Mouse (Mus musculus): ENCODE data around the gene Trp53bp2. TPM values are rescaled to one million over a fixed set of nuclear protein-coding genes. Genes with fewer than 3 reads are reported as not detected.

Trp53bp2 gene
- polyA plus RNA-seq, 1 experiment: 34.8 TPM

DNA sequence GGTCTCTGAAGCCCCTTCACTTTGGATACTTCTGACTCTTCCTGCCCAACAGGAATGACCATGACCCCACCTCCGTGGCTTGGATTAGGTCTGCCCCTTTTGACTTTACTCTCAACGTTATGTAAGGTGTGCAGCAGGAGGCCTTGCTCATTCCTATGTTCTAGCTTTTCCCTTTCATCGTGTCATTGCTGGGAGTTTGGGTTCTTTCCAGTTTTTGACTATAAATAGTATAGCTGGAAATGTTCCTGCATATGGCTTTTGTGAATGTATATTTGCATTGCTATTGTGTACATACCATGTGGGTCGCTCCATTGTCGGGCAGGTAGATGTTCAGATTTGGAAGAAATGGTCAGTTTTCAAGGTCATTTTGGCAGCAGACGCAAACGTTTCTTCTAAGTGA, 30.1 kb upstream of the Trp53bp2 start:
- DNase-seq (ENCODE audit: low read depth): no peak
- TF ChIP-seq CTCF (IDR thresholded peaks at IDR 0.05; ENCODE audit: borderline replicate concordance, extremely low read depth, insufficient read depth, insufficient read length) (no peak), POLR2A (IDR thresholded peaks at IDR 0.05; ENCODE audit: borderline replicate concordance, extremely low read depth, insufficient read depth, insufficient read length, poor library complexity, severe bottlenecking) (no peak)

- TF ChIP-seq POLR2A (IDR thresholded peaks at IDR 0.05; ENCODE audit: borderline replicate concordance, extremely low read depth, insufficient read depth, insufficient read length, poor library complexity, severe bottlenecking) (no peak), CTCF (IDR thresholded peaks at IDR 0.05; ENCODE audit: borderline replicate concordance, extremely low read depth, insufficient read depth, insufficient read length) (no peak)
- no peak for DNase-seq (ENCODE audit: low read depth)
These were observed 28.3 kb upstream of the Trp53bp2 start for GRCm38 (mm10) chr1:182380683-182381082.

GRCm38 (mm10) chr1:182381327-182381726, 27.6 kb upstream of the Trp53bp2 start:
- no peak for TF ChIP-seq POLR2A (IDR thresholded peaks at IDR 0.05; ENCODE audit: borderline replicate concordance, extremely low read depth, insufficient read depth, insufficient read length, poor library complexity, severe bottlenecking)
- no peak for TF ChIP-seq CTCF (IDR thresholded peaks at IDR 0.05; ENCODE audit: borderline replicate concordance, extremely low read depth, insufficient read depth, insufficient read length)
- DNase-seq (ENCODE audit: low read depth): no peak

DNA sequence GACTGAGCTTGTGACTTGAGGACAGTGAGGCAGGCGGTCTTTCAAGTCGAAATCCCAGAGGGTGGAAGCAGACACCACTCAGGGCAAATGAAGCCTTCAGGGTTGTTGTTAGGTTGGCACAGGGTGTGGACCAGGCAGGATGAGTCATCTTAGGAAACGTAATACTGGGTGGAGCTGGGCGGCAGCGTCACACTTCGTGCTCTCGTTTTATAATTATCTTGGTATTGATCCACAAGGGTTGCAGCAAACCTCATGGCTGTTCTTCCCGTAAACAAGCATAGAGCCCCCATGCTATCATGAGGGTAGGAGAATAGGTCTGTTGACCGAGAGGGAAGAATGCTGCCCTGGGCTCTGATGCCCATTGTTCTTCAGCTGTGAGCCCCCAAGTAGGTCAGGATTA, 25.9 kb upstream of the Trp53bp2 start:
- DNase-seq (ENCODE audit: low read depth): no peak
- no peak for TF ChIP-seq CTCF (IDR thresholded peaks at IDR 0.05; ENCODE audit: borderline replicate concordance, extremely low read depth, insufficient read depth, insufficient read length)
- TF ChIP-seq POLR2A (IDR thresholded peaks at IDR 0.05; ENCODE audit: borderline replicate concordance, extremely low read depth, insufficient read depth, insufficient read length, poor library complexity, severe bottlenecking): no peak

DNA sequence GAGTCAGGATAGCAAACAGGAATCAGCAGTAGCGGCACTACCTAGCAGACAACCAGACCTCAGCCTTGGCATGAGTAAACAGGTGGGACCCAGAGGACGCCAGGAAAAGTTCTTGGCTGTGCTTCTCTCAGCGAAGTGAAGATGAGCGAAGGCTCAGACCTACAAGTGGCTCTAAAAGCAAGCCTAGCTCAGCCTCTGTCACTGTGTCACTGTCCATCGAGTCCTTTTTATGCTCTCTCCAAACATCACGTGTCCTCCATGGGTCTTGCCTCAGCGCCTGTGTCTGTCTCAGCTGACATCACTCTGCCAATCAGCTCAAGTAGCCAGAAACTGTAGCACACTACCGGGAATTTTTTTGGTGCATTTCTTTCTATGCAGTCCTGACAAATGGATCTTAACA, 22.5 kb upstream of the Trp53bp2 start:
- DNase-seq (ENCODE audit: low read depth): no peak
- TF ChIP-seq POLR2A (IDR thresholded peaks at IDR 0.05; ENCODE audit: borderline replicate concordance, extremely low read depth, insufficient read depth, insufficient read length, poor library complexity, severe bottlenecking) (no peak), CTCF (IDR thresholded peaks at IDR 0.05; ENCODE audit: borderline replicate concordance, extremely low read depth, insufficient read depth, insufficient read length) (no peak)

DNA sequence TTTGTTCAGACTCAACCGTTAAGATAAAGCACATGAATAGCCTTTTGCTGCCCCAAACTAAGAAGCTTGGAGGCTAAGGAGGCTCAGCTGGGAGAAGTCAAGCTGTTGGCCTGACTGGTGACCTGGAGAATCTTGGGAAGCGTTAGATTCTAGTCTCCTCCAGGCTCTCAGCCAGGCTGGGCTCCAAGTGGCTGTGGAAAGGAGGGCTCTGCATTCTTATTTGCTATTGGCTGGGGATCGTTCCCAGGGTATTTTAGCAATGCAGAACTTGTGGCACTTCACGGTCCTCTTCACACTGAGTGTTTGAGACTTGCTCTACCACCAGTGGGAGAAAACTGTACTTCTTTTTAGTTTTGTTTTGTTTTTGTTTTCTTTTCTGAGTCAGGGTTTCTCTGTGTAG, 20.2 kb upstream of the Trp53bp2 start:
- TF ChIP-seq POLR2A (IDR thresholded peaks at IDR 0.05; ENCODE audit: borderline replicate concordance, extremely low read depth, insufficient read depth, insufficient read length, poor library complexity, severe bottlenecking) (no peak), CTCF (IDR thresholded peaks at IDR 0.05; ENCODE audit: borderline replicate concordance, extremely low read depth, insufficient read depth, insufficient read length) (no peak)
- DNase-seq (ENCODE audit: low read depth): no peak

DNA sequence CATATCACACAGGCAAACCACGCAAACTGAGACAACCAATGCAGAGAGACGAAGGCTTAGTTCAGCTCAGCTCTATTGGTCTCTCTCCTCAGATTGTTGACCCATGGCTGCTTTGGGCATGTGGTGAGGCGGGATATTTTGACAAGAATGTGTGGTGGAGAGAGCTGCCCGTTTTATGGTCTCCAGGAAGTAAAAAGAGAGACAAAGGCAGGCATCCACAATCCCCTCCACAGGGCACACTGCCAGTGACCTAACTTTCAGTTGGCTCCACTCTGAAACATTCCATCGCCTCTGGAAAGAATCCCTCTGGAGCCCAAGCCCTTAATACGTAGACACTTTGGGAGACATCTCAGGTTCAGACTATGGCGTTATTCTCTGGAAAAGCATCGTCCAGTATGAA, 10.8 kb upstream of the Trp53bp2 start:
- TF ChIP-seq CTCF (IDR thresholded peaks at IDR 0.05; ENCODE audit: borderline replicate concordance, extremely low read depth, insufficient read depth, insufficient read length) (no peak), POLR2A (IDR thresholded peaks at IDR 0.05; ENCODE audit: borderline replicate concordance, extremely low read depth, insufficient read depth, insufficient read length, poor library complexity, severe bottlenecking) (no peak)
- DNase-seq (ENCODE audit: low read depth): peak; percentile 53

GRCm38 (mm10) chr1:182398780-182399179, 10.2 kb upstream of the Trp53bp2 start:
- no peak for DNase-seq (ENCODE audit: low read depth)

DNA sequence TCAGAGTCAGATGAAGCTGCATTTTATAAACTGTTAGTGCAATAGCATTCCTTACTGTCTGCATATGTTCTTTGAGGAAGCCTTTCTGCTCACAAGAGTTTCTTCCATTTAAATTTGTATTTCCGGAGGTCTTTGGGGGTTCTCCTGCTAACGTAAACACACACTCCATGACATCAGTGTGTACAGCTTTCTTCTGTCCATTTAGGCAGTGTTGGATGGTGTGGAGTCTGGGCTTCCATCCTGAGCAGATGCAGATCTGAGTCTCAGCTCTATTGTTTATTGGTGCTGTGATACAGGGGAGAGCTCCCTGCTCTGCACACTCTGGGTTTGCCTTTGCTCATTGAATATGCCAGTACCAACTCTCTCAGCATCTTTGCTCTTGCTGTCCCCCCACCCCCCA, 9.8 kb upstream of the Trp53bp2 start:
- no peak for TF ChIP-seq POLR2A (IDR thresholded peaks at IDR 0.05; ENCODE audit: borderline replicate concordance, extremely low read depth, insufficient read depth, insufficient read length, poor library complexity, severe bottlenecking)
- no peak for TF ChIP-seq CTCF (IDR thresholded peaks at IDR 0.05; ENCODE audit: borderline replicate concordance, extremely low read depth, insufficient read depth, insufficient read length)
- no peak for DNase-seq (ENCODE audit: low read depth)

More at GRCm38 (mm10) chr1:182398780-182399179, 10.2 kb upstream of the Trp53bp2 start:
- no peak for TF ChIP-seq CTCF (IDR thresholded peaks at IDR 0.05; ENCODE audit: borderline replicate concordance, extremely low read depth, insufficient read depth, insufficient read length)
- TF ChIP-seq POLR2A (IDR thresholded peaks at IDR 0.05; ENCODE audit: borderline replicate concordance, extremely low read depth, insufficient read depth, insufficient read length, poor library complexity, severe bottlenecking): no peak

- no peak for DNase-seq (ENCODE audit: low read depth)
- no peak for TF ChIP-seq POLR2A (IDR thresholded peaks at IDR 0.05; ENCODE audit: borderline replicate concordance, extremely low read depth, insufficient read depth, insufficient read length, poor library complexity, severe bottlenecking)
- no peak for TF ChIP-seq CTCF (IDR thresholded peaks at IDR 0.05; ENCODE audit: borderline replicate concordance, extremely low read depth, insufficient read depth, insufficient read length)
These were observed 9.1 kb upstream of the Trp53bp2 start for GRCm38 (mm10) chr1:182399908-182400307.

DNA sequence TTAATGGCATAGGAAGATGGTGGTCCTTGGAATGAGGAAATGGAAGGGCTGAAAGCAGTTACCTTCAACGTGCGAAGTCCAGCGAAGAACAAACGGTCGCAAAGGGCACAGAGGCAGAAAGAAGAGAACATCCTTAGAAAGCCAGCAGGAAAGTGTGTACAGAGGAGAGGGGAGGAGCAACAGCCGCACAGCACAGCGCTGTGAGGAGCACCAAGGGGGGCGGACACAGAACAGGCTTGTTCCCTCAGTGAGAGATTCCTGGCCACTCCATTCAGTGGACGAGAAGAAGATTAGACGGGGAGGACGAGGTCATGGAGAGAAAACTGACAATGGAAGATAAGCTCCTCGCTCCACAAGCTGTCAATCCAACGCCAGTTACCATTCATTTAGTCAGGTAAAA, 5.9 kb upstream of the Trp53bp2 start:
- no peak for DNase-seq (ENCODE audit: low read depth)
- no peak for TF ChIP-seq POLR2A (IDR thresholded peaks at IDR 0.05; ENCODE audit: borderline replicate concordance, extremely low read depth, insufficient read depth, insufficient read length, poor library complexity, severe bottlenecking)

GRCm38 (mm10) chr1:182406621-182407020, 2.4 kb upstream of the Trp53bp2 start:
- no peak for TF ChIP-seq CTCF (IDR thresholded peaks at IDR 0.05; ENCODE audit: borderline replicate concordance, extremely low read depth, insufficient read depth, insufficient read length)
- no peak for TF ChIP-seq POLR2A (IDR thresholded peaks at IDR 0.05; ENCODE audit: borderline replicate concordance, extremely low read depth, insufficient read depth, insufficient read length, poor library complexity, severe bottlenecking)
- DNase-seq (ENCODE audit: low read depth): no peak

- DNase-seq (ENCODE audit: low read depth): no peak
- no peak for TF ChIP-seq POLR2A (IDR thresholded peaks at IDR 0.05; ENCODE audit: borderline replicate concordance, extremely low read depth, insufficient read depth, insufficient read length, poor library complexity, severe bottlenecking)
- TF ChIP-seq CTCF (IDR thresholded peaks at IDR 0.05; ENCODE audit: borderline replicate concordance, extremely low read depth, insufficient read depth, insufficient read length): no peak
These were observed 729 bp upstream of the Trp53bp2 start for GRCm38 (mm10) chr1:182408243-182408642.

Measured in brain, embryonic 14.5 days (tissue).